Mouse (Mus musculus) adipocyte (in vitro differentiated cells): ENCODE measurements around the gene Enah.

Source experiments
- DNase-seq: peaks from one replicate; pipeline ENCODE4 v3.0.0-alpha.2; 2016; ENCODE audit warnings: low spot score

Gene Enah

GRCm38 (mm10) chr1:181878436-181878835 is 141.4 kb downstream of the Enah start:
- DNase-seq, result no peak

GRCm38 (mm10) chr1:181877088-181877487 is 142.7 kb downstream of the Enah start:
- DNase-seq, result no peak

GRCm38 (mm10) chr1:181876656-181877055 is 143.1 kb downstream of the Enah start:
- no peak for DNase-seq

- DNase-seq, result no peak
Measured at GRCm38 (mm10) chr1:181873086-181873920, 146.5 kb downstream of the Enah start.

- DNase-seq, result no peak
Measured at GRCm38 (mm10) chr1:181872639-181873038, 147.2 kb downstream of the Enah start.

GRCm38 (mm10) chr1:181866429-181867280 is 153.1 kb downstream of the Enah start:
- DNase-seq, result no peak

- DNase-seq, result no peak
Measured at GRCm38 (mm10) chr1:181865863-181866216, 153.9 kb downstream of the Enah start.

- DNase-seq, result no peak
Measured at GRCm38 (mm10) chr1:181864971-181865862, 154.6 kb downstream of the Enah start.

- no peak for DNase-seq
Measured at GRCm38 (mm10) chr1:181863431-181863830, 156.4 kb downstream of the Enah start.

GRCm38 (mm10) chr1:181862676-181863374 is 157.0 kb downstream of the Enah start:
- DNase-seq, result no peak

GRCm38 (mm10) chr1:181861181-181861902 is 158.4 kb downstream of the Enah start:
- no peak for DNase-seq

GRCm38 (mm10) chr1:181860659-181861058 is 159.1 kb downstream of the Enah start:
- peak; percentile 88 for DNase-seq

GRCm38 (mm10) chr1:181856329-181856728 is 163.5 kb downstream of the Enah start:
- no peak for DNase-seq

GRCm38 (mm10) chr1:181854829-181855228 is 165.0 kb downstream of the Enah start:
- DNase-seq, result no peak

- DNase-seq, result no peak
Measured at GRCm38 (mm10) chr1:181853081-181853736, 166.6 kb downstream of the Enah start.

GRCm38 (mm10) chr1:181852466-181852865 is 167.3 kb downstream of the Enah start:
- DNase-seq, result no peak

GRCm38 (mm10) chr1:181851521-181852310 is 168.1 kb downstream of the Enah start:
- peak; percentile 94 for DNase-seq

GRCm38 (mm10) chr1:181850441-181850840 is 169.3 kb downstream of the Enah start:
- peak; percentile 88 for DNase-seq

- no peak for DNase-seq
Measured at GRCm38 (mm10) chr1:181848210-181848609, 171.6 kb downstream of the Enah start.
